Mouse (Mus musculus) bone marrow, adult 2 months (tissue): ENCODE measurements around the gene Zcchc13. TPM values are rescaled to one million over a fixed set of nuclear protein-coding genes. Genes with fewer than 3 reads are reported as not detected.
"Not testable (repeated sequence)": the region's sequence is repeated elsewhere in the genome, so short reads cannot be mapped to it uniquely, and the experiment has no call there.

ENCODE experiments used
- H3K27ac ChIP-seq: fragments of 200-500 bp; 2 replicates; pipeline ENCODE4 v1.5.1; 2012; ENCODE audit warnings: low read depth, mild to moderate bottlenecking, control low read depth, inconsistent platforms, low read length; ENCODE audit not compliant: control insufficient read depth, poor library complexity, insufficient read depth
- H3K4me1 ChIP-seq: fragments of 200-500 bp; 2 replicates; pipeline ENCODE4 v1.6.1; 2011; ENCODE audit warnings: low read length; ENCODE audit not compliant: control insufficient read depth, insufficient read depth
- H3K4me3 ChIP-seq: fragments of 200-500 bp; replicated peaks from 2 replicates; pipeline ENCODE3; 2011; ENCODE audit warnings: mild to moderate bottlenecking, low read depth, low read length, control low read depth; ENCODE audit not compliant: control insufficient read depth
- CTCF ChIP-seq: fragments of 200-500 bp; IDR thresholded peaks from 2 replicates; pipeline ENCODE4 v1.5.1; 2011; ENCODE audit warnings: low read length, control low read depth; ENCODE audit not compliant: control insufficient read depth, insufficient read depth
- POLR2A ChIP-seq: fragments of 200-500 bp; IDR thresholded peaks from 2 replicates; pipeline ENCODE4 v1.6.1; 2011; ENCODE audit warnings: low read depth, mild to moderate bottlenecking, control low read depth, low read length, borderline replicate concordance; ENCODE audit not compliant: control insufficient read depth
- WGBS: fragments of 180-500 bp; shearing (Covaris S2); methylation state at CpG from one replicate; pipeline ENCODE4 v1.1.7; 2018; 5-methylcytosine and 5-hydroxymethylcytosine counted together
- polyA plus RNA-seq: library from polyadenylated mRNA; stranded (reverse); fragments of >200 nt; gene quantifications from 2 replicates; pipeline ENCODE4 v1.2.4, GENCODE M21; 2011; ENCODE audit warnings: low replicate concordance; ENCODE audit not compliant: missing spikeins, insufficient read depth, insufficient read length

Gene Zcchc13
- polyA plus RNA-seq, 1 experiment, result 1.4 TPM

- Histone ChIP-seq H3K4me1 (no peaks in the 10 kb centered on the region), H3K4me3 (no peak overlapping the region), H3K27ac (no peak overlapping the region)
- WGBS, result 29% methylated on average over 5 of the region's 5 CpGs
- no peak for TF ChIP-seq CTCF
- TF ChIP-seq POLR2A, result no peak
Observed at GRCm38 (mm10) chrX:103624426-103625168, 5.8 kb upstream of the Zcchc13 start.

DNA sequence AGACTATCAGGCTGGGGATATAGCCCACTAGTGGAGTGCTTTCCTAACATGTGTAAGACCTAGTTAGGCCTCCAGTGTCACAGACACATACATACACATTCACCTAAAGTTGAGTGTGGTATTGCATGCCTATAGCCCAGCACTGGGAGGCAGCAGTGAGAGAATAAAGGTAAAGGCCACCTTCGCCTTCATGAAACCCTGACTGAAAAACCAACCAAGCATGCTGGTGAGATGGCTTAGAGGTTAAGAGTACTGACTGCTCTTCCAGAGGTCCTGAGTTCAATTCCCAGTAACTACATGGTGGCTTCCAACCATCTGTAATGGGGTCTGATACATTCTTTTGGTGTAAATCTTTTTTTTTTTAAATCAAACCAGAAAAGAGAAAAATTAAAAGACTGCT lies 1.5 kb upstream of the Zcchc13 start:
- H3K4me3 ChIP-seq, result no peak overlapping the region
- 66% methylated on average over 1 of the region's 1 CpGs for WGBS
- no peaks in the 10 kb centered on the region for H3K4me1 ChIP-seq

DNA sequence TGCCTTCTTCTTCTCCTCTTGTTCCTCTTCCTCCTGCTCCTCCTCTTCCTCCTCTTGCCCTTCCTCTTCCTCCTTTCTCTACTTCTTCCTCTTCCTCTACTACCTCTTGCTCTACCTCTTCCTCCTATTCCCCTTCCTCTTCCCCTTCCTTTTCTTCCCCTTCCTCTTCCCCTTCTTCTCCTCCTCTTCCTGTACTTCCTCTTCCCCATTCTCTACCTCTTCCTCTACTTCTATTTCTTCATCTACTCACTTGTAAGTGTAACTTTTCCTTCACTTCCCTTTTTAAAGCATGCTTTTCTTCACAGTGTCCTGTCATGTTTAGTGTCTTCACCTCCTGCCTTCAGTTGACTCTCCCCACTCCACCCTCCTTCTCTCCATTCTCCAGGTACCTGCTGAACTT lies 3.5 kb downstream of the Zcchc13 start:
- no peak for TF ChIP-seq CTCF
- no peak for TF ChIP-seq POLR2A
- Histone ChIP-seq H3K27ac (no peak overlapping the region), H3K4me1 (no peaks in the 10 kb centered on the region), H3K4me3 (no peak overlapping the region)

More for the DNA sequence above, 1.5 kb upstream of the Zcchc13 start:
- no peak for TF ChIP-seq POLR2A
- no peak for TF ChIP-seq CTCF
- no peak overlapping the region for H3K27ac ChIP-seq

DNA sequence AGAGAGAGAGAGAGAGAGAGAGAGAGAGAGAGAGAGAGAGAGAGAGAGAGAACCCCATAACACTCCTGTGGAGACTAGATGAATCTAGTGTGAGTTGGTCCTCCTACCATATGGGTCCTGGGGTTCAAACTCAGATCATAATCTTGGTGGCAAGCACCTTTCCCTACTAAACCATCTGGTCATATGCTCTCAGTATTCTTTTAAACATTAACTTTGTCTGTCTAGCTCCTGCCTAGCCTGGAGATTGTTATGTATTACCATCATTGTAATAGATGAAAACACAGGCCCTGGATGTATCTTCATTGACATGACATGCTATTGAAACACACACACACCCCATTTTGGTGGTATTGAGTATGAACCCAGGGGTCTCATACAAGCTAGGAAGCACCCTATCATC lies 5.6 kb downstream of the Zcchc13 start:
- no peak overlapping the region for H3K4me3 ChIP-seq
- H3K27ac ChIP-seq, result no peak overlapping the region
- TF ChIP-seq POLR2A (no peak), CTCF (no peak)
- no peaks in the 10 kb centered on the region for H3K4me1 ChIP-seq

DNA sequence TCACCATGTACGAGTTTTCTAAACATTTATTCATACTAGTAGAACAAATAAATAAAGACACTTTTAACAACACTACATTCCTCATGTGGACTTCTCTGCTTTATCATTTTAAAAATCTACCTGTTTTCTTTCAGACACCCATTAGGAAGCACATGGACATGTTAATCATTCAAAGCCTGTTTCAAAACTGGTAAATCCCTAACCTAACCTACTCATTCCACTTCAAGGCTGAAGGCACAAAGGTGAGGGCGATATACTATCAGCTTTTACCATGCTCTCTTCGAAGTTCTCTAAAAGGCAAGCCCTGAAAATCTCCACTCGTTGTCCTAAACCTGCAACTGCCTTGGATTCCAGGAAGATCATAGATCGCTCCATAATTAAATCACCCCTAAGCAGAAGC lies 8.2 kb downstream of the Zcchc13 start:
- Histone ChIP-seq H3K4me1 (no peaks in the 10 kb centered on the region), H3K27ac (no peak overlapping the region), H3K4me3 (no peak overlapping the region)
- TF ChIP-seq CTCF (no peak), POLR2A (no peak)
- 81% methylated on average over 5 of the region's 5 CpGs for WGBS

DNA sequence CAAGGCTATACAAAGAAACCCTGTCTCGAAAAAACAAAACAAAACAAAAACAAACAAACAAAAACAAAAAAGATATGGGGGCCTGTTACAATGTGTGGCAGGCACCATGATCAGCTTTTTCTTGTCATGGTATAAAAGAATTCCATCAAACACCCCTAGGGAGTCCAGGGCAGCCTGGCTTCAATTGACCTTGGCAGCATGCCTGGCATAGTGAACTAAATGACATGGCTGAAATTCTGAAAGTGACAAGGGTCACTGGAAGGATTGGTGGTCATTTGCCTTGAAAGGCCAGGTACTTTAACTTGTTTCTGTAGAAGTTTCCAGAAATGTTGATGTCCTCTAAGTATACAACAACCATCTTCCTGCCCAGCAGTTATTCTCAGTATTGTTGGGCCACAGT lies 13.9 kb downstream of the Zcchc13 start:
- TF ChIP-seq POLR2A, result no peak
- no peak for TF ChIP-seq CTCF
- WGBS, result 85% methylated on average over 1 of the region's 1 CpGs
- no peak overlapping the region for H3K27ac ChIP-seq
- H3K4me3 ChIP-seq, result no peak overlapping the region
- no peaks in the 10 kb centered on the region for H3K4me1 ChIP-seq

DNA sequence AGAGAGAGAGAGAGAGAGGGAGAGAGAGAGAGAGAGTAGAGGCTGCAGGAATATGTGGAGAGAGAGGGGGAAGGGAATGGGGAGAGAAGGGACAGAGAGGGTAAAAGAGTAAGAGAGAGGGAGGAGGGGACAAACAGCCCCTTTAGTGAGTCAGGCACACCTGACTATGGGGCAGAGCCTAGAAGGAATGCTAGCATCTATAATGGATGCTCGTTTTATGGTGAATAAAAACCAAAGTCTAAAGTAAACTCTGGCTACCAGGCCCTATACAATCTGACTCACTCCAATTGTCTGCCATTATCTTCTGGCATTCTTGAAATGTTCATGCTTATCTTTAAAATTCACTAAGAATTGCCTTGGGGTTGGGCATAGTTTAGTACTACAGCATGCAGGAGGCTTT lies 21.7 kb downstream of the Zcchc13 start:
- no peak for TF ChIP-seq POLR2A
- TF ChIP-seq CTCF, result no peak
- 40% methylated on average over 1 of the region's 1 CpGs for WGBS
- H3K27ac ChIP-seq, result no peak overlapping the region
- H3K4me3 ChIP-seq, result no peak overlapping the region
- H3K4me1 ChIP-seq, result no peaks in the 10 kb centered on the region

DNA sequence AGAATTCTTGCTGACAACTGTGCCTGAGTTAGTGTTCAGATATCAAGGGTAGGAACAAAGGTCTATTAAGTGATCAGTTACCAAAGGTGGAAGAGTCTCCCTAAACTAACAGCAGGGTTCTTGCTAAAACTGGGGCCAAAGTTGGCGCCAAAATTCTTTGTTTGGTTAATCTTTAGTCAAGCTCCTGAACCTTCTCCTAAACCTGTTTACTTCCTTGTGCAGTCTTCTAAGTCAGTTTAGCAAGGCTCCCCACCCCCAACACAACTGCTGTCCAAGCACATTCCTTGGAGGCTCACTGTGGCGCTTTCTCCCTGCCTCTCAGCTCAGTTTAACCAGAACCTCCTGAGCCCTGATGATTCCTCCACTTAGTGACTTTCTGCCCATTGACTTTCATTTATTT lies 22.6 kb downstream of the Zcchc13 start:
- WGBS, result 75% methylated on average over 2 of the region's 2 CpGs
- no peaks in the 10 kb centered on the region for H3K4me1 ChIP-seq
- no peak overlapping the region for H3K4me3 ChIP-seq
- no peak overlapping the region for H3K27ac ChIP-seq
- TF ChIP-seq CTCF, result no peak
- TF ChIP-seq POLR2A, result no peak

DNA sequence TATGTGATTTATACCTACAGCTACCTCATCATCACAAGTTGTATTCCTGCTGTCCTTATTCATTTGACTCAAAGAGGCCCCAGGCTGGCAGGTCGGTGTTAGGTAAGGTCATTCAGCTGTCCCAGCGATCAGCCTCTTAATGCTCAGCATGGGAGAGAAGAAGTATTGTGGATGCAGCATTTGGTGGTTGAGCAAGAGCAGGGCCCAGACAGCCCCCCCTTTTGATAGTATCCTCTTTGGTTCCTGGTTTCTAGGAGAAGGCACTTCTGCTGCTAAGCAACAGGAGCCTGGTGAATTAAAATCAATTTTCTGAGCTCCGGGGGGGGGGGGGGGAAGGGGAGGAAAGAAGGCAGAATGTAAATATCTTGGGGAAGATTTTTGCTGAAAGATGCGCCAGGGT lies 28.6 kb downstream of the Zcchc13 start:
- no peak for TF ChIP-seq POLR2A
- no peak for TF ChIP-seq CTCF
- Histone ChIP-seq H3K27ac (no peak overlapping the region), H3K4me3 (no peak overlapping the region), H3K4me1 (no peaks in the 10 kb centered on the region)
- WGBS, result 65% methylated on average over 4 of the region's 4 CpGs

DNA sequence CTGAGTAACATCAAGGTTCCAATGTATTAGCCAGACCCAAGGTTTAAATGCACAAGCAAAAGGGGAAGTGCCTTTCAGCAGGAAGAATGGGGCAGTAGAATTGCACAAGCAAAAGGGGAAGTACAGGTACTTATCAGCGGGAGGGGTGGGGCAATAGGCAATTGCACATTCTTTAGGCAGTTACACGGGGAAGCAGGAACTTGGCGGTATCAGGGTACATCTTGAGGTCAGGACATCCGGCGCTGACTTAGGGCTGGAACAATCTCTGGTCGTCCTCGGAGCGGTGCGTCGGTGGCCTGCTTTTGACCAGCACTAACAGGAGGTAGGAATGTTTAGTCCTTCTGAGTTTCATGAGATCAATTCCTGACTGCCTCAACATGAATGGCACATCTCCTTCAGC lies 34.1 kb downstream of the Zcchc13 start:
- not testable (repeated sequence) for H3K4me1 ChIP-seq, H3K27ac ChIP-seq, H3K4me3 ChIP-seq
- WGBS, result 62% methylated on average over 10 of the region's 10 CpGs
